Mouse (Mus musculus) liver, embryonic 11.5 days (tissue): Measurements from ENCODE around the gene Kit. TPM values are rescaled to one million over a fixed set of nuclear protein-coding genes. Genes with fewer than 3 reads are reported as not detected.

Experiments used
- ATAC-seq: fragments of 200-750 bp; cut with Nextera tagmentation; replicated peaks from 2 replicates; pipeline ENCODE4 v1.8.0; 2017; ENCODE audit warnings: moderate number of reproducible peaks, mild to moderate bottlenecking, moderate TSS enrichment, moderate library complexity; ENCODE audit not compliant: low FRiP score
- DNase-seq: peaks from one replicate; pipeline ENCODE4 v3.0.0-alpha.2; 2017; ENCODE audit warnings: low spot score
- H3K27ac ChIP-seq: fragments of 300-500 bp; sonication (generic); 2 replicates; pipeline ENCODE4 v1.5.1; 2014; ENCODE audit warnings: mild to moderate bottlenecking, low read depth, low read length, control low read depth
- H3K27me3 ChIP-seq: fragments of 300-500 bp; sonication (generic); replicated peaks from 2 replicates; pipeline ENCODE4 v1.6.1; 2014; ENCODE audit warnings: low read length, mixed read lengths; ENCODE audit not compliant: control insufficient read depth, insufficient read depth
- H3K36me3 ChIP-seq: fragments of 300-500 bp; sonication (generic); 2 replicates; pipeline ENCODE4 v1.6.1; 2014; ENCODE audit warnings: mild to moderate bottlenecking, low read length, moderate library complexity, mixed read lengths; ENCODE audit not compliant: control insufficient read depth, insufficient read depth
- H3K4me1 ChIP-seq: fragments of 300-500 bp; sonication (generic); replicated peaks from 2 replicates; pipeline ENCODE4 v1.6.1; 2014; ENCODE audit warnings: low read length, mixed read lengths; ENCODE audit not compliant: control insufficient read depth, insufficient read depth
- H3K4me2 ChIP-seq: fragments of 300-500 bp; sonication (generic); 2 replicates; pipeline ENCODE4 v1.6.1; 2014; ENCODE audit warnings: mild to moderate bottlenecking, control low read depth, moderate library complexity
- H3K4me3 ChIP-seq: fragments of 300-500 bp; sonication (generic); 2 replicates; pipeline ENCODE4 v1.5.1; 2014; ENCODE audit warnings: low read depth, low read length, control low read depth
- H3K9ac ChIP-seq: fragments of 300-500 bp; sonication (generic); 2 replicates; pipeline ENCODE4 v1.6.1; 2014; ENCODE audit warnings: low read depth, low read length, control low read depth
- H3K9me3 ChIP-seq: fragments of 300-500 bp; sonication (generic); 2 replicates; pipeline ENCODE4 v1.6.1; 2016; ENCODE audit warnings: low read length, inconsistent platforms, mixed read lengths; ENCODE audit not compliant: control insufficient read depth
- WGBS: fragments of 180-500 bp; shearing (Covaris S2); extraction: QIAGEN DNeasy Blood & Tissue Kit; methylation state at CpG from one replicate; pipeline ENCODE4 v1.1.7; 2014; 5-methylcytosine and 5-hydroxymethylcytosine counted together
- polyA plus RNA-seq: library from polyadenylated mRNA; unstranded; fragments of >200 nt; fragmentation: Nextera tagmentation; extraction: Ambion mirVana; gene quantifications from 2 replicates; pipeline ENCODE4 v1.2.1, GENCODE M21; 2014

The Kit gene
- polyA plus RNA-seq, 1 experiment from 2014 or later = 54.8 TPM

- Histone ChIP-seq H3K4me2 (no peak overlapping the region), H3K4me1 (no peaks in the 10 kb centered on the region), H3K4me3 (no peak overlapping the region), H3K27me3 (no peaks in the 10 kb centered on the region), H3K36me3 (peaks cover 7% of the 10 kb centered on the region; the same call in 1 of the 2 replicates), H3K27ac (no peak overlapping the region), H3K9ac (no peak overlapping the region), H3K9me3 (no peaks in the 10 kb centered on the region)
- no peak for ATAC-seq
- DNase-seq = no peak
- 84% methylated on average over 8 of the region's 8 CpGs for WGBS
Observed at GRCm38 (mm10) chr5:75615624-75616023, 40.9 kb downstream of the Kit start.

GRCm38 (mm10) chr5:75622401-75622800 is 47.7 kb downstream of the Kit start:
- Histone ChIP-seq H3K4me1 (peaks cover 22% of the 10 kb centered on the region), H3K27ac (no peak overlapping the region), H3K4me2 (no peak overlapping the region), H3K9ac (no peak overlapping the region), H3K27me3 (no peaks in the 10 kb centered on the region), H3K4me3 (no peak overlapping the region), H3K9me3 (no peaks in the 10 kb centered on the region), H3K36me3 (no peaks in the 10 kb centered on the region)
- 84% methylated on average over 4 of the region's 4 CpGs for WGBS
- no peak for DNase-seq
- no peak for ATAC-seq

GRCm38 (mm10) chr5:75623007-75623406 is 48.3 kb downstream of the Kit start:
- ATAC-seq (no peak), DNase-seq (no peak)
- Histone ChIP-seq H3K4me2 (no peak overlapping the region), H3K27ac (peak overlapping the region; percentile 21; the same call in 1 of the 2 replicates), H3K9ac (no peak overlapping the region), H3K9me3 (no peaks in the 10 kb centered on the region), H3K36me3 (no peaks in the 10 kb centered on the region), H3K27me3 (no peaks in the 10 kb centered on the region), H3K4me3 (no peak overlapping the region), H3K4me1 (peaks cover 22% of the 10 kb centered on the region)
- 66% methylated on average over 11 of the region's 11 CpGs for WGBS

- H3K4me2 ChIP-seq = peak overlapping the region; percentile 59
- no peak overlapping the region for H3K27ac ChIP-seq
- no peaks in the 10 kb centered on the region for H3K36me3 ChIP-seq
- no peak for DNase-seq
- WGBS = 73% methylated on average over 1 of the region's 1 CpGs
- no peaks in the 10 kb centered on the region for H3K9me3 ChIP-seq
- ATAC-seq = no peak
- H3K9ac ChIP-seq = no peak overlapping the region
- H3K4me3 ChIP-seq = no peak overlapping the region
- no peaks in the 10 kb centered on the region for H3K27me3 ChIP-seq
- peaks cover 22% of the 10 kb centered on the region for H3K4me1 ChIP-seq
Observed at GRCm38 (mm10) chr5:75623520-75623919, 48.8 kb downstream of the Kit start.

- H3K9ac ChIP-seq = no peak overlapping the region
- H3K4me1 ChIP-seq = peaks cover 22% of the 10 kb centered on the region
- no peaks in the 10 kb centered on the region for H3K9me3 ChIP-seq
- H3K36me3 ChIP-seq = no peaks in the 10 kb centered on the region
- WGBS = 59% methylated on average over 20 of the region's 20 CpGs
- H3K27ac ChIP-seq = no peak overlapping the region; the same call in 1 of the 2 replicates
- H3K4me3 ChIP-seq = peak overlapping the region; percentile 10; the same call in 1 of the 2 replicates
- H3K27me3 ChIP-seq = no peaks in the 10 kb centered on the region
- ATAC-seq (peak; percentile 88), DNase-seq (no peak)
- H3K4me2 ChIP-seq = peak overlapping the region; percentile 59
Observed at GRCm38 (mm10) chr5:75623993-75624706, 49.4 kb downstream of the Kit start.

- Histone ChIP-seq H3K27ac (peak overlapping the region; percentile 26; the same call in 1 of the 2 replicates), H3K27me3 (no peaks in the 10 kb centered on the region), H3K4me2 (no peak overlapping the region), H3K9ac (no peak overlapping the region), H3K4me3 (no peak overlapping the region), H3K4me1 (peaks cover 22% of the 10 kb centered on the region), H3K36me3 (no peaks in the 10 kb centered on the region), H3K9me3 (no peaks in the 10 kb centered on the region)
- ATAC-seq (no peak), DNase-seq (no peak)
Observed at GRCm38 (mm10) chr5:75625059-75625458, 50.3 kb downstream of the Kit start.

DNA sequence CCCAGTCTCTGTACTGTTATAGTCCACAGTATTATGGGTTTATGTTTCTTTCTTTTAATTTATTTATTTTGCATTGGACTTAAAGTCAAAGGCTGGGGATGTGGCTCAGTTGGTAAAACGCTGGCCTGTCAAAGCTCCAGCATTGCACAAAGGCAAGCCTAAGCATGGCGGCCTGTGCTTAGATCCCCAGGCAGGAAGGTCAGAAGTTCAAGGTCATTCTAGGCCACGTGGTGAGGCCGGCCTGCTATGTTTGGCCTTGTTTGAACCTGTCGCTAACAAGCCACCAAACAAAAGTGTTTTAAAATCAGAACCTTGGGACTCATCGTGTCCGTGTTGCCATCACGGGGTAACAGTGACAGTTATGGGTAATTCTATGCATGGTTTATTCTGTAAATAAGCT is 51.6 kb downstream of the Kit start:
- Histone ChIP-seq H3K27me3 (no peaks in the 10 kb centered on the region), H3K36me3 (no peaks in the 10 kb centered on the region), H3K9me3 (no peaks in the 10 kb centered on the region), H3K4me3 (no peak overlapping the region), H3K4me1 (peaks cover 22% of the 10 kb centered on the region), H3K9ac (no peak overlapping the region), H3K4me2 (no peak overlapping the region), H3K27ac (no peak overlapping the region)
- no peak for ATAC-seq
- no peak for DNase-seq
- 70% methylated on average over 8 of the region's 8 CpGs for WGBS

DNA sequence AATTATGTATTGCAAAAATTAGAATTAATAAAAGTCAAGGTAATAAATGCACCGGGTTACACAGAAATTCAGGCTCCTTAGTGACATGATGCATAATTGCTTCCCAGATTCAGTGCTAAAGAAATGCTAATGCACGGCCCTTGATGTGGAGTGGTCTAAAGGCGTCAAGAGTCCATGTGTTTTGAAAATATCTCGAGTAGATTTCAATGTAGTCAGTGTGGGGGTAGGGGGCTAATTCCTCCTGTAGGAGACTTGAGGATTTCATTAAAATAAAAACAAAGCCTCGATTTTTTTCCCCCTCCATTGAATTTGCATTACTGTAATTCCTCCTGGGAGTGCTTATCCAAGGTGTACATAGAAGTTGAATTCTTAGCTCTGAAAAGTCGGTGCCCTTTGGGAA is 52.0 kb downstream of the Kit start:
- no peaks in the 10 kb centered on the region for H3K27me3 ChIP-seq
- ATAC-seq (no peak), DNase-seq (no peak)
- H3K4me2 ChIP-seq = no peak overlapping the region
- no peaks in the 10 kb centered on the region for H3K36me3 ChIP-seq
- peaks cover 22% of the 10 kb centered on the region for H3K4me1 ChIP-seq
- no peak overlapping the region for H3K4me3 ChIP-seq
- H3K27ac ChIP-seq = no peak overlapping the region
- 84% methylated on average over 6 of the region's 6 CpGs for WGBS
- no peaks in the 10 kb centered on the region for H3K9me3 ChIP-seq
- H3K9ac ChIP-seq = no peak overlapping the region

DNA sequence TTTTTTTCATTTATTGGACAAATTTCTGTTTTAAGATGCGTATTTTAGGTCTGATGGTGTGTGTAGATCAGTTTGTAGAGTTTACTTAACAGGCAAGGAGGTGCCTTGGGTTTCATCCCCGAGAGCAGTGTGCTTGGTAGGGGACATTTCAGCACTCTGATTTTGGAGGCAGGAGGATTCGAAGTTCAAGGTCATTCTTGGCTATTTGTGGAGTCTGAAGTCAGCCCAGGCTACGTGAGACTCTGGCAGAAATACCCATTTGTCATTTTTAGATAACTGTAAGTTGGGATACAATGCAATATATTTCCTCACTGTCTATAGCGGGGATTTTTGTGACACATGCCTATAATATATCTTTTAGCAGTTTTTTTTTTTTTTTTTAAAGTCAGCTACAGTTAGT is 57.5 kb downstream of the Kit start:
- Histone ChIP-seq H3K27me3 (no peaks in the 10 kb centered on the region), H3K9ac (no peak overlapping the region), H3K4me1 (peaks cover 11% of the 10 kb centered on the region), H3K4me2 (no peak overlapping the region), H3K27ac (no peak overlapping the region), H3K9me3 (no peaks in the 10 kb centered on the region), H3K4me3 (no peak overlapping the region), H3K36me3 (no peaks in the 10 kb centered on the region)
- DNase-seq (no peak), ATAC-seq (no peak)
- WGBS = 77% methylated on average over 5 of the region's 5 CpGs
